Mouse (Mus musculus): Measurements from ENCODE around the gene Inca1. TPM values are rescaled to one million over a fixed set of nuclear protein-coding genes. Genes with fewer than 3 reads are reported as not detected.

Gene Inca1
- polyA plus RNA-seq, 1 experiment from 2014 or later: 1.6 TPM

DNA sequence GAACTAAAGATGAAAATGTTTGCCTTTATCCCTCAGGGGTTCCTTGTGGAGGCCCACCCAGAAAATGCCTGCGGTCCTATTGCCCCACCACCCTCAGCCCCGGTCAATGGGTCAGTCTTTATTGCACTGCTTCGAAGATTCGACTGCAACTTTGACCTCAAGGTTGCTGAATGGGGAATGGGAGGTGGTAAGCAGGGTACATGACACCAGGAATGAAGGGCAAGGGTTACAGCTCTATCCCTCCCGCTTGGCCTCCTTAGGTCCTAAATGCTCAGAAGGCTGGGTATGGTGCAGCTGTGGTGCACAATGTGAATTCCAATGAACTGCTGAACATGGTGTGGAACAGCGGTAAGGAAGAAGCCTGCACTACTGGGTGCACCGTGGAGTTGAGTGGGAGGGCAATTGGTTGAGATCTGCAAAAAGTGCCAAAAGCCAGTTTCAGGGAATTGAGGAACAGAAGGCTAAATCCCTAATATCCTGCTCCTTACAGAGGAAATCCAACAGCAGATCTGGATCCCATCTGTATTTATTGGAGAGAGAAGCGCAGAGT is 50.7 kb downstream of the Inca1 start:
- Histone ChIP-seq H3K9me3 (ENCODE audit: control insufficient read depth, low read length) (no peaks in the 10 kb centered on the region), H3K4me1 (replicated peaks; ENCODE audit: control insufficient read depth, insufficient read depth, low read length) (peaks cover 51% of the 10 kb centered on the region), H3K4me3 (ENCODE audit: low read depth, low read length) (no peak overlapping the region; the same call in 1 of the 2 replicates), H3K9ac (ENCODE audit: low read length) (no peak overlapping the region; the same call in 1 of the 2 replicates), H3K36me3 (ENCODE audit: control insufficient read depth, insufficient read depth, low read length) (peaks cover 65% of the 10 kb centered on the region), H3K4me2 (ENCODE audit: low read length) (peak overlapping the region; percentile 99), H3K27ac (ENCODE audit: low read depth) (peak overlapping the region; percentile 18; the same call in 1 of the 2 replicates), H3K27me3 (replicated peaks; ENCODE audit: control insufficient read depth, insufficient read depth, low read length) (no peaks in the 10 kb centered on the region)
- DNase-seq (ENCODE audit: low spot score) (no peak), ATAC-seq (replicated peaks; ENCODE audit: low FRiP score, low TSS enrichment, low read depth) (no peak)
- 75% methylated on average over 8 of the region's 8 CpGs for WGBS

DNA sequence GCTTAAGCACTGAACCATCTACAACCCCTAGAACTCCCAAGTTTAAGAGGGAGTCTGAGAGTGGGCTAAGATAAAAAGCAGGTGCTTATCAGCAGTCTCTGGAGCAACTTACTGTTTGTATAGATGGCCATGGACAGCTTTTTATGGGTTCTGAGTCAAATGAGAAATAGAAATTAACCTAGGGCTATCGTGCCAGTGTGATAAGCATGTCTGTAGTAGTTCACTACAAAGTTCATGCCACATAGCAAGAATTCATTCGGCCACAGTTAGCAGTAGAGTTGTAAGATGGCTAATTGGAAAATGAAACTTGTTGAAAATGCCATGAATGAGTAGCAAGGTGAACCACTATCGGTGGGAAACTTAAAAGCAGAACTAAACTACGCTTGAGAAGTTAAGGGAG is 51.4 kb downstream of the Inca1 start:
- H3K9ac ChIP-seq (ENCODE audit: low read length): peak overlapping the region; percentile 72
- H3K27me3 ChIP-seq (replicated peaks; ENCODE audit: control insufficient read depth, insufficient read depth, low read length): no peaks in the 10 kb centered on the region
- ATAC-seq (replicated peaks; ENCODE audit: low FRiP score, low TSS enrichment, low read depth): no peak
- peaks cover 51% of the 10 kb centered on the region for H3K4me1 ChIP-seq (replicated peaks; ENCODE audit: control insufficient read depth, insufficient read depth, low read length)
- H3K36me3 ChIP-seq (ENCODE audit: control insufficient read depth, insufficient read depth, low read length): peaks cover 73% of the 10 kb centered on the region
- H3K9me3 ChIP-seq (ENCODE audit: control insufficient read depth, low read length): no peaks in the 10 kb centered on the region
- H3K27ac ChIP-seq (ENCODE audit: low read depth): peak overlapping the region; percentile 96; the same call in 1 of the 2 replicates
- peak overlapping the region; percentile 99 for H3K4me2 ChIP-seq (ENCODE audit: low read length)
- no peak for DNase-seq (ENCODE audit: low spot score)
- 72% methylated on average over 4 of the region's 4 CpGs for WGBS
- H3K4me3 ChIP-seq (ENCODE audit: low read depth, low read length): peak overlapping the region; percentile 77

DNA sequence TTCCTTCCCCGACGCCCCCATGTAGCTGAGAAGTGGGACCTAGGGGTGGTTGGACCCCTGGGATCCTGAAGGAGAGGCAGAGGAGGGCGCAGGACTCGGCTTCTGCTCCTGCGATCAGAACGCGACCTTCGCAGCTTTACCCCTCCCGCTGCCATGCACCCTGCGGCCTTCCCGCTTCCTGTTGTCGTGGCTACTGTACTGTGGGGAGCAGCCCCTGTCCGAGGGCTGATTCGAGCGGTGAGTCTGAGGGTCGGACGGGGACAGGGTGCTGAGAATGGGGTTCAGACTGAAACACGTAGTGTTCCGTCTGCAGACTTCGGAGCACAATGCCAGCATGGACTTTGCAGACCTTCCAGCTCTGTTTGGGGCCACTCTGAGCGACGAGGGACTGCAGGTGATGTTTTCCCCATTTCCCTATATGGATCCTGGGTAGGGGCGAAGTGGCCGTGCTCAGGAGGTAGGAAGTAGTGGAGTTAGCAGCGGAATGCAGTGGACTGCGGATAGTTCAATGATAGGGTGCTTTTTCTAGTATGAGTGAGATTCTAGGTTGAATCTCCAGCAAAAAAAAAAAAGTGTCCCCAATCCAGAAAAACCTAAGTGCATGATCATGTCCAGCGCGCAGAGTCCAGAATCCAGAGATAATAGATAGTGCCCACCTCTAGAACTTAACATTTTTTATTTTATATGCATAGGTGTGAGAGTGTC is 52.1 kb downstream of the Inca1 start:
- 4% methylated on average over 28 of the region's 28 CpGs for WGBS
- Histone ChIP-seq H3K36me3 (ENCODE audit: control insufficient read depth, insufficient read depth, low read length) (peaks cover 71% of the 10 kb centered on the region), H3K27me3 (replicated peaks; ENCODE audit: control insufficient read depth, insufficient read depth, low read length) (no peaks in the 10 kb centered on the region), H3K9ac (ENCODE audit: low read length) (peak overlapping the region; percentile 72), H3K4me1 (replicated peaks; ENCODE audit: control insufficient read depth, insufficient read depth, low read length) (peaks cover 51% of the 10 kb centered on the region), H3K4me2 (ENCODE audit: low read length) (peak overlapping the region; percentile 99), H3K4me3 (ENCODE audit: low read depth, low read length) (peak overlapping the region; percentile 77), H3K9me3 (ENCODE audit: control insufficient read depth, low read length) (no peaks in the 10 kb centered on the region), H3K27ac (ENCODE audit: low read depth) (peak overlapping the region; percentile 96)
- ATAC-seq (replicated peaks; ENCODE audit: low FRiP score, low TSS enrichment, low read depth) (peak; percentile 25), DNase-seq (ENCODE audit: low spot score) (peak; percentile 72)

DNA sequence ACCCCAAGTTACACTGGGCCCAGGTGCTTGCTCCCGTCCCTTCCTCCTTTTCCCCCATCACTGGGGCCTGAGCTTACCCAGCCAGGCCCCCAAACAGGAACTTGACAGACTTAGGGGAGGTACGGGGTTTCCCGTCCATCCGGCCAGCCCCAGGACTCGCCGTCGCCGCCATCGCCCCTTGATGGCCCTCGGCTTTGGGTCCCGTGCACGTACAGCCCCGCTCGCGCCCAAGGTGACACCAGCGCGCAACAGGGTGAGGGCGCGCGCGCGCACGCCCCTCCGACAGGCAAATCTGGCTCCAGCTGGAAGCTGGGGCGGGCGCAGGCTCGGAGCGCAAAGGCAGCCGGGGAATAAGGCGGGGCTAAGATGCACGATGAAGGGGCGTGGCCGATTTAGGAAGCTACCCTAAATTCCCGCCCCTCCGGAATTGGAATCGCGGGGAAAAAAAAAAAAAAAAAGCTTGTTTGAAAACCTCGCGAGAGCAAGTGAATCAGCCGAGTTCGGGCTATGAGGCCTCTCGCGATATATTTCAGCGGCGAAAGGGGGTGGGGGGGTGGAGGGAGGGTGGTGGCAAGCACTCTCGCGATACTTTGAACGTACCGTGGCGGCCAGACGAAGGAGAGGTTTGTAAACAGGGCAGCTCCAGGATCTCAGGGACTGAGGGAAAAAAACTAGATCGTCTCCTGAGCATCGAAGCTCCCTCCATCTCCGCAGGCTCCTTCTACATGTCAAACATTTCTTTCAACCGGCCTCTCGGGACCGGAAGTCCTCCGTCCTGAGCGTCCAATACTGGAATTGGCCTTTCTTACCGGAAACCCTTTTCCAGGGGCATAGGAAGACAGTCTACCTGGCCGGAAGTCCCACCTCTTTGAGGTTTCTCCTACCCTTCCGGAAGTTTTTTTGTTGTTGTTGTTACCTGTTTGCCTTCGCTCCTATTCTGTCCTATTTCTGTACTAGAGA is 53.0 kb downstream of the Inca1 start, which contains the start of the genes Rnf167 and Slc25a11:
Rnf167 (plus strand) TSS at position 545 of the 960 bp plus-strand sequence.
Slc25a11 (minus strand) TSS at position 789 of the 960 bp plus-strand sequence.
- Histone ChIP-seq H3K4me3 (ENCODE audit: low read depth, low read length) (peak within 1 kb of the TSS; percentile 77), H3K4me2 (ENCODE audit: low read length) (peak within 1 kb of the TSS; percentile 99), H3K4me1 (replicated peaks; ENCODE audit: control insufficient read depth, insufficient read depth, low read length) (peaks cover 43% of the 10 kb centered on the region), H3K27me3 (replicated peaks; ENCODE audit: control insufficient read depth, insufficient read depth, low read length) (no peaks in the 10 kb centered on the region), H3K36me3 (ENCODE audit: control insufficient read depth, insufficient read depth, low read length) (peaks cover 62% of the 10 kb centered on the region), H3K27ac (ENCODE audit: low read depth) (peak within 1 kb of the TSS; percentile 96), H3K9ac (ENCODE audit: low read length) (peak within 1 kb of the TSS; percentile 82), H3K9me3 (ENCODE audit: control insufficient read depth, low read length) (no peaks in the 10 kb centered on the region)
- DNase-seq (ENCODE audit: low spot score) (peak; percentile 97), ATAC-seq (replicated peaks; ENCODE audit: low FRiP score, low TSS enrichment, low read depth) (peak; percentile 82)
- under 1% methylated on average over 63 of the region's 63 CpGs for WGBS

DNA sequence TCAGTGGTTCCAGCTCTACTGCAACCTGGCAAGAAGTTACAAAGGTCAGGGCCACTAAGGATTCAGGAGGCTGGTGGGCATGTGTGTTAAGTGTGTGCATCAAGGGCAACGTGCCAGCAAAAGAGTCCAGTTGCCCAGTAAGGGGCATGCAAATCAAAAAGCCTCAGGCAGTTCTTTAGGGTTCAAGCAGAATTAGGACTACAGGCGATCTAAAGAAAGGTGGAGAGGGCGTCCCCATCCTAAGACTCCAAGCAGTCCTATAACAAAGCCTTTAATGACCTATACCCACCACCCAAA is 53.7 kb downstream of the Inca1 start:
- no peak for DNase-seq (ENCODE audit: low spot score)

DNA sequence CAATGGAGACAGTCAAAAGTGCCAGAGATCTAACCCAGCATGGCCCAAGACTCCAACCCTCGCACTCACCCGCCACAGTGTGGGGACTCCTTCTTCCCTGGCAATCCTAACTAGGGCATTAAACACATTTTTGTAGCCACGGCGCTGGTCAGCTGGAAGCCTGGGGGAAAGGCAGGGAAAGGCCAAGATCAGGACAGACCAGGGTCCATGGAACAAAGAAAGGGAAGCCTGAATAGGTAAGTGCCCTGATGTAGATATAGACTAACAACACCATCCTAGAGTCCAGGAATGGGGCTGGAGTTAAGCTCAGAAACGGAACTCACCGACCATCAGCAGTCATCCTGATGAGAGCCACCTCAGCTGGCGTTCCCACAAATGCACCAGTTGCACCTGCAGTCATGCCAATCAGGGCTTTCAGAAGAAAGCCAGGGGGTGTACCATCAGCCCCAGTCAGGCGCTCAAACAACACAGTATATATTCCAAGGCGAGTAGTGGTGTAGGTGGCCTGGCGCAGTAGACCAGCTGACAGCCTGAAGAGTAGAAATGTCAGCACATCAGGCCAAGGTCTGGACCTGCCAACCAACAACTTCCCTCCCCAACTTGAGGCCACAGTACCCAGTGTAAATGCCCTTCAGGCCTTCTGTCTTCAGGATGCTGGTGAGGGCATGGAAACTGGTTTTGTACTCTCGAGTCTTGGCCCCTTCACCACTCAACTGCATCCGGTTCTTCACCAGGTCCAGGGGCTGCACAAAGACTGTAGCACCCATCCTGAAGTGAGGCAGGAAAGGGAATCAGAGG is 54.3 kb downstream of the Inca1 start:
- H3K36me3 ChIP-seq (ENCODE audit: control insufficient read depth, insufficient read depth, low read length): peaks cover 49% of the 10 kb centered on the region
- H3K4me3 ChIP-seq (ENCODE audit: low read depth, low read length): peak overlapping the region; percentile 77
- no peak for ATAC-seq (replicated peaks; ENCODE audit: low FRiP score, low TSS enrichment, low read depth)
- DNase-seq (ENCODE audit: low spot score): no peak
- H3K27ac ChIP-seq (ENCODE audit: low read depth): peak overlapping the region; percentile 74; the same call in 1 of the 2 replicates
- H3K9me3 ChIP-seq (ENCODE audit: control insufficient read depth, low read length): no peaks in the 10 kb centered on the region
- H3K9ac ChIP-seq (ENCODE audit: low read length): peak overlapping the region; percentile 82
- H3K4me1 ChIP-seq (replicated peaks; ENCODE audit: control insufficient read depth, insufficient read depth, low read length): peaks cover 30% of the 10 kb centered on the region
- WGBS: 90% methylated on average over 12 of the region's 12 CpGs
- no peaks in the 10 kb centered on the region for H3K27me3 ChIP-seq (replicated peaks; ENCODE audit: control insufficient read depth, insufficient read depth, low read length)
- H3K4me2 ChIP-seq (ENCODE audit: low read length): peak overlapping the region; percentile 96

More for the DNA sequence above, 53.7 kb downstream of the Inca1 start:
- Histone ChIP-seq H3K36me3 (ENCODE audit: control insufficient read depth, insufficient read depth, low read length) (peaks cover 54% of the 10 kb centered on the region), H3K27me3 (replicated peaks; ENCODE audit: control insufficient read depth, insufficient read depth, low read length) (no peaks in the 10 kb centered on the region), H3K4me1 (replicated peaks; ENCODE audit: control insufficient read depth, insufficient read depth, low read length) (peaks cover 36% of the 10 kb centered on the region), H3K9ac (ENCODE audit: low read length) (peak overlapping the region; percentile 82), H3K4me2 (ENCODE audit: low read length) (peak overlapping the region; percentile 96), H3K4me3 (ENCODE audit: low read depth, low read length) (peak overlapping the region; percentile 77), H3K9me3 (ENCODE audit: control insufficient read depth, low read length) (no peaks in the 10 kb centered on the region), H3K27ac (ENCODE audit: low read depth) (peak overlapping the region; percentile 74)
- no peak for ATAC-seq (replicated peaks; ENCODE audit: low FRiP score, low TSS enrichment, low read depth)
- 31% methylated on average over 3 of the region's 3 CpGs for WGBS

DNA sequence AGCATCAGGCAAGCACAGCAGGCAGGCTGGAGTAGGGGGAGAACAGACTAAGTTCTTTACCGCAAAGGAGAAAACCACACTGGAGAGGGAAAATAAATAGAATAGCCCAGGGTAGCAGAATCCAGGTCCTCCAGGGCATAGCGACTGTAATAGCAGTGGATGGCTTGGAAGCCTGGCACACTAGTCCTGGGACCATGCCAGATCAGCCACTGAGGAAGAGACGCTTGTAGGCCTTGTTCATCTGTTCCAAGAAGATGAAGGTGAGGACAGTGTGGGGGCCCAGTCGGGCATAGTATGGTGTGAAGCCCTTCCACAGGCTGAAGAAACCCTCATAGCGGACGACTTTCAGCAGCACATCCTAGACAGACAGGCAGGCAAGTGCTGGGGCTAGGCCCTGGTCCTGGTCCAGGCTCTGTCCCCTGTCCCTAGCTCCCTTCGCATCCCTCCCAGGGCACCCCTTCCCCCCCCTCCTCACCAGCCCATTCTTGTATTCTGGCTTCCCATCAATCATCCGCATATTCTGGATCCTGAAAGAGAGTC is 55.3 kb downstream of the Inca1 start:
- no peak overlapping the region for H3K9ac ChIP-seq (ENCODE audit: low read length)
- no peaks in the 10 kb centered on the region for H3K27me3 ChIP-seq (replicated peaks; ENCODE audit: control insufficient read depth, insufficient read depth, low read length)
- peaks cover 27% of the 10 kb centered on the region for H3K4me1 ChIP-seq (replicated peaks; ENCODE audit: control insufficient read depth, insufficient read depth, low read length)
- no peak overlapping the region for H3K4me3 ChIP-seq (ENCODE audit: low read depth, low read length)
- H3K9me3 ChIP-seq (ENCODE audit: control insufficient read depth, low read length): no peaks in the 10 kb centered on the region
- H3K36me3 ChIP-seq (ENCODE audit: control insufficient read depth, insufficient read depth, low read length): peaks cover 39% of the 10 kb centered on the region
- WGBS: 96% methylated on average over 8 of the region's 8 CpGs
- H3K27ac ChIP-seq (ENCODE audit: low read depth): no peak overlapping the region
- H3K4me2 ChIP-seq (ENCODE audit: low read length): no peak overlapping the region
- DNase-seq (ENCODE audit: low spot score): no peak
- no peak for ATAC-seq (replicated peaks; ENCODE audit: low FRiP score, low TSS enrichment, low read depth)

Measured in intestine, embryonic 14.5 days (tissue).